Mouse (Mus musculus) erythroblast, embryonic 14.5 days (primary cell): Measurements from ENCODE around the gene Maml3.

Experiments used
- GATA1 ChIP-seq: IDR thresholded peaks from 2 replicates; pipeline ENCODE4 v1.6.1; 2012; ENCODE audit warnings: low read length, inconsistent platforms, mixed read lengths
- TAL1 ChIP-seq: IDR thresholded peaks from 3 replicates; pipeline ENCODE4 v1.6.1; 2012; ENCODE audit warnings: low read length, inconsistent platforms, mixed read lengths

DNA sequence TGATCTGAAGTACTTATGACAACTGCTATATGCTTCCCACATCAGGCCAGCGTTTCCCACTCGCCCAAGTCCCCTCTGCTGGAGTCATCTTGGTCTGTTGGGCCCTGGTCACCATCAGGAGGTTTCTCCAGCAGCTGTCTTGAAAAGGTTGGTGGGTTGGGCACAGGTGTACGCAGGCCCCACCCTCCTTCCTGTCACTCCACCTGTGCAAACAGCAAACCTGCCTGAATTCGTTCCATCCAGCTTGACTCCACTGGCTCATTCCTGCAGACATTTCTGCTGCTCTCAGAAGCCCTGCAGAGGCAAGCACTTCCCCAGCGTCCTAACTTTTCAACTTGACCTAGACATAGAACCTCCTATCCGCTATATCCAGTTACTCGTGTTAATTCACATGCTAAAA lies 76.9 kb downstream of the Maml3 start:
- no peak for TF ChIP-seq TAL1
- no peak for TF ChIP-seq GATA1
